22 mouse cellular contexts compared by ENCODE assay signal in the genomic region with DNA sequence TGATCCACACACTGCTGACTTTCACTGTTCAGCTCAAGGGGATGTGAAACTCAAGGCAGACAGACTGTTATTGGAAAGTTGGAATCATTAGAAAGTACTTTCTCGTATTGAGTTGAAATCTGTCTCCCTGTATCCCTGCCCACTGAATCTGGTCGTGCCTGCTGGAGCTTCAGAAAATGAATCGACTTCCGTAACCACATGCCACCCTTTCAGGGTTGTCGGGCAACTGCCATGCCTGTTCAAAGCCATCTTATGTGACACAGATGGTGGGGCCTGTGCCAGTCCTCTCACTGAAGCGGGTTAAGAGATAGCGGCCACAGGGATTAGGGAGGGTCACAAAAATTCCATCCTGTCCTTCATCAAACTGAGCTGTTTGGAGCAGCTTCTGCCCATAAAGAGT. TPM values are rescaled to one million over a fixed set of nuclear protein-coding genes. Genes with fewer than 3 reads are reported as not detected.
A peak's percentile ranks its signal among the peaks of the same experiment; 100 is the strongest.
DNase-seq lines count a peak whose midpoint lies in the region; ATAC-seq and TF ChIP-seq lines count a peak whose summit lies in the region.
"Had no signal": no experiment of that assay in that cellular context is flagged by ENCODE, and none has a peak within 500 bp of the region (broad histone marks: within the 10 kb centered on the region; RNA-seq: fewer than 3 reads in every experiment).

No protein-coding gene starts in this region.

- H3K27me3 ChIP-seq in forebrain, postnatal 0 days (ENCODE audit: insufficient read depth, low read length): no peaks in the 10 kb centered on the region
- no peaks in the 10 kb centered on the region for H3K27me3 ChIP-seq in forebrain, embryonic 15.5 days
- no peaks in the 10 kb centered on the region for H3K27me3 ChIP-seq in midbrain, embryonic 10.5 days (ENCODE audit: low read depth, poor library complexity, severe bottlenecking)
- H3K27me3 ChIP-seq: embryonic facial prominence, embryonic 15.5 days had no signal

- TF ChIP-seq CTCF in forebrain, postnatal 0 days (IDR thresholded peaks at IDR 0.05; ENCODE audit: low read depth): no peak

- peak; percentile 88 for ATAC-seq in forebrain, postnatal 0 days
- ATAC-seq in forebrain, embryonic 15.5 days (replicated peaks): no peak
- no peak for ATAC-seq in megakaryocyte progenitor cell, adult 5-6 weeks (replicated peaks; ENCODE audit: poor library complexity)
- ATAC-seq: inflammation-experienced regulatory T-cells, adult 6 months had no signal

- peak; percentile 42 for DNase-seq in forebrain, postnatal 0 days
- peak; percentile 66 to 77 for DNase-seq in cerebellum, adult 18-20 months
- peak; percentile 67 to 68 for DNase-seq in cerebellum, postnatal 36 days
- DNase-seq in layer of hippocampus, postnatal 10 days (ENCODE audit: low spot score in 2 of 2): peak; percentile 37 to 54
- DNase-seq in frontal cortex, postnatal 25 days (ENCODE audit: low spot score in 2 of 2): no peak
- DNase-seq in midbrain, embryonic 10.5 days (ENCODE audit: low spot score): no peak
- DNase-seq: gastrocnemius, postnatal 25 days; kidney, adult 2 months; kidney, postnatal 14 days; lung, adult 18-20 months; lung, postnatal 14 days; retina, postnatal 1 day; right cerebral cortex, postnatal 4 days had no signal

- H3K36me3 ChIP-seq in forebrain, postnatal 0 days (ENCODE audit: insufficient read depth): no peaks in the 10 kb centered on the region
- no peaks in the 10 kb centered on the region for H3K36me3 ChIP-seq in forebrain, embryonic 15.5 days
- H3K36me3 ChIP-seq in midbrain, embryonic 10.5 days: no peaks in the 10 kb centered on the region
- H3K36me3 ChIP-seq: embryonic facial prominence, embryonic 15.5 days; hindbrain, embryonic 10.5 days; limb, embryonic 10.5 days had no signal

- no peaks in the 10 kb centered on the region for H3K9me3 ChIP-seq in forebrain, postnatal 0 days (ENCODE audit: low read length)
- no peaks in the 10 kb centered on the region for H3K9me3 ChIP-seq in forebrain, embryonic 15.5 days
- no peaks in the 10 kb centered on the region for H3K9me3 ChIP-seq in midbrain, embryonic 10.5 days (replicated peaks)
- H3K9me3 ChIP-seq: embryonic facial prominence, embryonic 15.5 days; hindbrain, embryonic 10.5 days; limb, embryonic 10.5 days had no signal

- no peak overlapping the region for H3K4me3 ChIP-seq in forebrain, postnatal 0 days (ENCODE audit: low read depth, low read length)
- no peak overlapping the region for H3K4me3 ChIP-seq in forebrain, embryonic 15.5 days
- H3K4me3 ChIP-seq in midbrain, embryonic 10.5 days: no peak overlapping the region
- H3K4me3 ChIP-seq: embryonic facial prominence, embryonic 15.5 days; hindbrain, embryonic 10.5 days; left cerebral cortex, adult 2 months; limb, embryonic 10.5 days had no signal

- H3K4me2 ChIP-seq in forebrain, postnatal 0 days (ENCODE audit: low read depth): no peak overlapping the region
- no peak overlapping the region for H3K4me2 ChIP-seq in forebrain, embryonic 15.5 days (replicated peaks)
- H3K4me2 ChIP-seq: embryonic facial prominence, embryonic 15.5 days; liver, embryonic 11.5 days had no signal

- H3K4me1 ChIP-seq in forebrain, postnatal 0 days (ENCODE audit: insufficient read depth): no peaks in the 10 kb centered on the region
- no peaks in the 10 kb centered on the region for H3K4me1 ChIP-seq in forebrain, embryonic 15.5 days
- no peaks in the 10 kb centered on the region for H3K4me1 ChIP-seq in midbrain, embryonic 10.5 days
- H3K4me1 ChIP-seq: embryonic facial prominence, embryonic 15.5 days; hindbrain, embryonic 10.5 days had no signal

- no peak overlapping the region for H3K27ac ChIP-seq in forebrain, postnatal 0 days (ENCODE audit: low read depth, low read length)
- H3K27ac ChIP-seq in forebrain, embryonic 15.5 days (replicated peaks): no peak overlapping the region
- no peak overlapping the region for H3K27ac ChIP-seq in midbrain, embryonic 10.5 days (replicated peaks)
- H3K27ac ChIP-seq: embryonic facial prominence, embryonic 15.5 days; hindbrain, embryonic 10.5 days; left cerebral cortex, adult 2 months; limb, embryonic 10.5 days; stomach, postnatal 0 days had no signal

- no peak overlapping the region for H3K9ac ChIP-seq in forebrain, postnatal 0 days
- H3K9ac ChIP-seq in forebrain, embryonic 15.5 days (replicated peaks): no peak overlapping the region
- H3K9ac ChIP-seq: embryonic facial prominence, embryonic 15.5 days had no signal

- 72% methylated on average over 7 of the region's 7 CpGs for WGBS in forebrain, postnatal 0 days
- WGBS in forebrain, embryonic 15.5 days: 87% methylated on average over 7 of the region's 7 CpGs
- 93% methylated on average over 7 of the region's 7 CpGs for WGBS in midbrain, embryonic 10.5 days

RNA-seq across cellular contexts. Expression of a gene that starts 14.7 kb away (rescaled TPM):
- 9.5 and 10.0 TPM in 2 replicates for total RNA-seq in forebrain, postnatal 0 days (2014; rRNA removed)
- polyA plus RNA-seq in forebrain, postnatal 0 days (2015; fragmentation: Nextera tagmentation; extraction: Ambion mirVana): 18.5 and 20.4 TPM in 2 replicates
- 8.1 and 8.3 TPM in 2 replicates for polyA plus RNA-seq in forebrain, embryonic 15.5 days (2015; fragmentation: Nextera tagmentation; extraction: Ambion mirVana)
- total RNA-seq in layer of hippocampus, postnatal 10 days (2021): 10 to 100 TPM; 42.8 to 46.9 TPM
- polyA plus RNA-seq in midbrain, embryonic 10.5 days (2016; fragmentation: Nextera tagmentation; extraction: Ambion mirVana): 1.5 and 1.6 TPM in 2 replicates
- not detected in 2 replicates for total RNA-seq in megakaryocyte progenitor cell, adult 5-6 weeks (2015)
- total RNA-seq in megakaryocyte progenitor cell, adult 5-6 weeks (2017): not detected in 2 replicates
- polyA plus RNA-seq: inflammation-experienced regulatory T-cells, adult 6 months had no signal

Comparison
In these comparisons a context has a peak if more than half of its experiments do, and no peak if none do; other contexts are left out.
1. DNase-seq: peak in forebrain, postnatal 0 days (single experiment), cerebellum, adult 18-20 months (2 of 2), cerebellum, postnatal 36 days (2 of 2) and layer of hippocampus, postnatal 10 days (2 of 2); none in frontal cortex, postnatal 25 days (0 of 2) and midbrain, embryonic 10.5 days (single experiment).
2. RNA of a gene that starts 14.7 kb away (total RNA-seq): 42.8 to 46.9 TPM in layer of hippocampus, postnatal 10 days and 9.5 to 10.0 TPM in forebrain, postnatal 0 days; not detected in megakaryocyte progenitor cell, adult 5-6 weeks; every median in the first group is over 10 times any median in the second.